Mouse (Mus musculus): Measurements from ENCODE around the gene Insl3. TPM values are rescaled to one million over a fixed set of nuclear protein-coding genes. Genes with fewer than 3 reads are reported as not detected.

Insl3 gene
- 1 to 10 TPM in 1 of 2 experiments, under 1 TPM in 1; 0.70 to 1.6 TPM for total RNA-seq (2021)

- intact Hi-C loops (cut with DNase I), result no loop called here
- no peak for DNase-seq
These were observed at the start of gene Insl3 for GRCm38 (mm10) chr8:71689028-71689427. Insl3 (plus strand) TSS chr8:71689214.

GRCm38 (mm10) chr8:71639318-71639717 lies 49.7 kb upstream of the Insl3 start:
- no peak for DNase-seq
- intact Hi-C loops (cut with DNase I), result no loop called here

- intact Hi-C loops (cut with DNase I), result no loop called here
- DNase-seq, result no peak
These were observed 43.5 kb upstream of the Insl3 start for GRCm38 (mm10) chr8:71645510-71645909.

- intact Hi-C loops (cut with DNase I), result no loop called here
- DNase-seq, result no peak
These were observed 34.4 kb upstream of the Insl3 start for GRCm38 (mm10) chr8:71654600-71654999.

DNA sequence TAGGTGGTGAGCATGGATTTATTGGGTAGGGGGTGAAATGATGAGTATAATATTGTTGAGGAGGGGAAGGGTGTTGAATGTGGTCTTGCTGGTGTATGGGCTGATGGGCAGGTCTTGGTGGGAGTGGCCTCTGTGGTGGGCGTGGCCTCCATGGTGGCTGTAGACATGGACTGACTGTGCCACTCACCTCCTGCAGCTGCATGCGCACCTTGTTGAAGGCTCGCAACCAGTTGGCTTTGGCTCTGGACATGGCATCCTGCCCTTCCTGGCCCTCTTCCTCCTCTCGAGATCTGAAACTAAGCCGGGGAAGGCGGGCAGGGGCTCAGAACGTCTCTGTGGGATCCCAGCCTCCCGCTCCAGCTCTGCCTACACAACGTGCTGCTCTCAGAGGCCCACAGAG lies 31.2 kb upstream of the Insl3 start:
- DNase-seq, result no peak
- intact Hi-C loops (cut with DNase I), result no loop called here

GRCm38 (mm10) chr8:71658515-71659049 lies 30.4 kb upstream of the Insl3 start:
- intact Hi-C loops (cut with DNase I), result no loop called here
- DNase-seq, result no peak

DNA sequence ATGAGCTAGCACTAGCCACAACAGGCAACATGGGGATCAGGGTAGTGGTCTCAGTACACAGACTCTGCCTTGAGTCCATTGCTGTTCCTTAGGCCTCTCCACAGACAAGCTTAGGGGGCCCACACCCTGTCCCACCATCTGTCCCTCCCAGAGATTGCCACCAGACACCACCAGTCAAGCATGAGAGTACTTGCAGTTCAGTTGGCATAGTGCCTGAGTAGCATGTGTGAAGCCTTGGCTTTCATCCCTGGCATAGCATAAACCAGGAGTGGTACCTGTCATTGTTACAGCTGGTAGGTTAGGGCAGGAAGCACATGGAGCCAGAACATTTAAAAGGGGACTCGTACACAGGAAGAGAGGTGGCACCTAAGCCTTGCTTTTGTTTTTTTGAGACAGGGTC lies 29.3 kb upstream of the Insl3 start:
- intact Hi-C loops (cut with DNase I), result loop anchor here (10.0 kb wide), 1 partner anchor 95 kb away; the partner anchor contains the start of genes Nxnl1 and Slc27a1
- peak; percentile 79 for DNase-seq

DNA sequence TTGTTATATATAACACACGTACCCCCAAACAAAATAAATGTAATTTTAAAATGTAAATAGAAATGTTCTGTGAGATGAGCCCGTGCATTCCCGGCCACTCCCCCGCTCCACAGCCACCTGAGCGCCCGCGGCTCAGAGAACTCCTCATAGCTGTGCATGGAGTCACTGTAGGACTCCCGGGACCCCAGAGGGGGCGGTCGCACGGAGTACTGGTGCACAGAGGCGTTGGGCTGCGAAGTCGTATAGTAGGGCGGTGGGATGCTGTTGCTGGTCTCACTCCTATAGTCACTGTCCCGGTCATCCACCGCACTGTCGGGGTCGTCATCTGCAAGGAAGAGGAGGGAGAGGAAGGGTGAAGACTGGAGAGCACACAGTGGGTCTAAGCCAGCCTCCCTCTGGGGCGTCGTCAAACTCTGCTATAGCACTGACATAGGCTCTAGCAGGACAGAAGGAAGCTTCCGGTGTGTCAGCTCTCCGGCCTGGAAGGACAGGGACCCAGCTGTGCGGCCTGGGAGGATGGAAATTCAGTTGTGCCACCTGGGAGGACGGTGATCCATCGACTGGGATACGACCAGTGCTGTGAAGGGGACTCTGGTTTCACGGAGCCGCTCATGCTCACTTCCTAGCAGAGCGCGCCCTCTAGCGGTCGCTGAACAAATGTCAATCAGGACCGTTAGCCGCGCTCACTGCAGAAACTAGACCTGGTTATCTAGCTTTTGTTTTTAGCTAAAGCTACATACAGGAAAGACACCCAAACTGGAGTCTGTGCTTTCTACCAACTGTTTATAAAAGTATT lies 28.5 kb upstream of the Insl3 start:
- intact Hi-C loops (cut with DNase I), result loop anchor here (10.0 kb wide), 1 partner anchor 96 kb away; the partner anchor contains the start of genes Nxnl1 and Slc27a1
- peak; percentile 90 for DNase-seq

DNA sequence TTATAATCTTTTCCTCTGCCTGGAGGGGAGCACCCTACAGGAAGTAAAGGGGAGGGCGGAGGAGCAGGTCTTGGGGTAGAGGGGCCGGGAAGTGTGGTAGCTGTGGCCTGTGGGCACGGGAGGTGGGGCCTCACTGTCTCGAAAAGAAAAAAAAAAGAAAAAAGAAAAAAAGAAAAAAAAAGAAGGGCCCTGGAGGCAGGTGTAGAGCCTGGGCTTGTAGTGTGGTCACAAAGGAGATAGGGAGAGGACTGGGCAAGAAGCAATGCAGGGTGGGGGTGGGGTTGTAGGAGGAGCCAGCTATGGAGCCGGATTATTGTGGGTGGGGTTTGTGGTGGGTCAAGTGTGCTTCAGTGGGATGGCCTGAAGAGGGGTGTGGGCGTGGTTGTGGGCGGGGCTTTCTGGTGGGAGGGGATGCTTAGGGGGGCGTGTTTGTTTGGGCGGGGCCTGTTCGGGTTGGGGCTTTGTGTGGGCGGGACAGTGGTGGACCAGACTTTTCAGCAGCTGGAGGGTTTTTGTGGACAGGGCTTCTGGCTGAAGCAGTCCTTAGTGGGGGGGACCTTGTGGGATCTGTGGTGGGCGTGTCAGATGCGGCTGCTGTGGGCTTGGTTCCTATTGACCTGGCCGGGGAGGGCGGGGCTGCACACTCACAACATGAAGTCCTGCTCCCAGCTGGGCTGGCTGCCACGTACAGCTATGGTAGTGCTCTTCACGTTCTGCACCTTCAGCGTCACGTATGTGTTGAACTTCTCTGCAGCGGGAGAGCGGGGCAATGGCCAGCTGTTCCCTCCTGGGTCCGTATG lies 23.5 kb upstream of the Insl3 start:
- intact Hi-C loops (cut with DNase I), result loop anchor here (10.0 kb wide), 1 partner anchor 101 kb away; the partner anchor contains the start of genes Nxnl1 and Slc27a1
- peak; percentile 75 for DNase-seq

GRCm38 (mm10) chr8:71666855-71667254 lies 22.2 kb upstream of the Insl3 start:
- DNase-seq, result no peak
- intact Hi-C loops (cut with DNase I), result loop anchor here (10.0 kb wide), 1 partner anchor 102 kb away; the partner anchor contains the start of genes Nxnl1 and Slc27a1

- intact Hi-C loops (cut with DNase I), result loop anchor here (10.0 kb wide), 1 partner anchor 102 kb away; the partner anchor contains the start of genes Nxnl1 and Slc27a1
- no peak for DNase-seq
These were observed 21.8 kb upstream of the Insl3 start for GRCm38 (mm10) chr8:71667256-71667655.

DNA sequence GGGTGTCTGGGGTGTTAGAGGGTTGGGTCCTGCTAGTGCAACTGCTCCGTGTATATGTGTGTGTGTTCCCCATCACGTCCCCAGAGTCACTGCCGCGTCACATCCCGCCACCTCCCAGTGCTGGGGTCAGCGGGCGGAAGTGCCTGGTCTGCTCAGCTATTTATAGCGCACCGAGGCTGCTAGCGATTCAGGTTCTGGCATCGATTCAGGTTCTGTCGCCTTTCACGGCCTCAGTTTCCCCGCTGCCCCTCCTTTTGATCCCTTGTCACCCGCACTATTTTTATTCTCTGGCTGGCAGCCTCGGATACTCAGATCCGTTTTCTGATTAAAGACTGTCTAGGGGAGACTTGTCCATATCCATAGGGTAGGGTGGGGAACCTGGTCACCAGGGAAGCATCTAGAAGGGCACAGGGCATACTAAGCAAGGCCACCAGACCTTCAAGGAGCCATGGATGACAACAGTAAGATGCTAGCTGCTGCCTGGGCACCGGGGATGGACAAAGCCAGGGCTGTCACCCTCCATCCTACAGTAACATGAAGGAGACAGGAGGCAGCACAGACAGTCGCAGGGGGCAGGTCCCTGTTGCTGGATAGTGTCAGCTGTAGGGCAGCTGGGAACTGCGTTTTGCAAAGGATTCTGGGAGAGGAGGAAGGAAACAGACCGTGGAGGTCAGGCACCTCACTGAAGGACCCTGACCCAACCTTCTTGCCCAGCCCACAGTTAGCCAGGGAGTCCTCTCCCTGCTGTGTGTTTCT lies 20.6 kb upstream of the Insl3 start:
- DNase-seq, result no peak
- intact Hi-C loops (cut with DNase I), result loop anchor here (10.0 kb wide), 1 partner anchor 104 kb away; the partner anchor contains the start of genes Nxnl1 and Slc27a1

DNA sequence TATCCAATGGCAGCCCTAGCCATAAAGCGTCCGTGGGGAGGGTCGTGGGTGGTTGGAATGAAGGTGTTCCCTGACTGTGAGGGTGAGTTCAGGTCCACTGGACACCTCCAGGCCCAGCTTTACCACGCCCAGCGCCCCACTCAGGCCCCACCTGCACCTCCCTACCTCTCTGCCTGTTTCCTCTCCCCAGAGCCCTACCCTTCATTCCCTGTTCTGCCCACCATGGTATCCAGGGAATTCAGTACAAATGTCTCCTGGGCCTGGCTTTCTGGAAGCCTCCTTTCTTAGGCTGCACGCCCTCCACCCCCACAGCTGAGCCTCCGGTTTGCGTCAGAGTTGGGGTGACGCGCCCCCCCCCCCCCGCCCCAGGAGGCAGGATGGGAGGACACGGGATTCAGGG lies 18.8 kb upstream of the Insl3 start:
- no peak for DNase-seq
- intact Hi-C loops (cut with DNase I), result no loop called here

- DNase-seq, result peak; percentile 92
- intact Hi-C loops (cut with DNase I), result no loop called here
These were observed 18.1 kb upstream of the Insl3 start for GRCm38 (mm10) chr8:71670621-71671548.

GRCm38 (mm10) chr8:71671549-71671965 lies 17.5 kb upstream of the Insl3 start, which contains the start of gene Unc13a:
Unc13a (minus strand) TSS chr8:71671757.
- DNase-seq, result peak; percentile 94
- intact Hi-C loops (cut with DNase I), result no loop called here

- no peak for DNase-seq
- intact Hi-C loops (cut with DNase I), result no loop called here
These were observed 16.8 kb upstream of the Insl3 start for GRCm38 (mm10) chr8:71672168-71672735.

DNA sequence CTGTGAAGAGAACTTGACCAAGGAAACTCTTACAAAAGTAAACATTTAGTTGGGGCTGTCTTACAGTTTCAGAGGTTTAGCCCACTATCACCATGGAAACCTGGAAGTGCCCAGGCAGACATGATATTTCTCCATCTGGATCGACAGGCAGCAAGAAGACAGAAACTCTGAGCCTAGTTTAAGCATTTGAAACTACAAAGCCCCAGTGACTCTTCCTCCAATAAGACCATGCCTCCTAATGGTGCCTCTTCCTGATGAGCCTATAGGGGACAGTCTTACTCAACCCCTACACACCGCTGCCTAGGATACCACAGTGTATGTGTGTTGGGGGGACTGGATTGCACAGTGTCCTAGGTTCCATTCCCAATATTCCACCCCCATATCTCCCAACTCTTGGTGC lies 14.9 kb upstream of the Insl3 start:
- intact Hi-C loops (cut with DNase I), result no loop called here
- no peak for DNase-seq

- DNase-seq, result no peak
- intact Hi-C loops (cut with DNase I), result no loop called here
These were observed 13.5 kb upstream of the Insl3 start for GRCm38 (mm10) chr8:71675456-71676019.

All from left cerebral cortex, postnatal 4 days (tissue).